13 mouse cellular contexts compared by ENCODE assay signal in the genomic region with DNA sequence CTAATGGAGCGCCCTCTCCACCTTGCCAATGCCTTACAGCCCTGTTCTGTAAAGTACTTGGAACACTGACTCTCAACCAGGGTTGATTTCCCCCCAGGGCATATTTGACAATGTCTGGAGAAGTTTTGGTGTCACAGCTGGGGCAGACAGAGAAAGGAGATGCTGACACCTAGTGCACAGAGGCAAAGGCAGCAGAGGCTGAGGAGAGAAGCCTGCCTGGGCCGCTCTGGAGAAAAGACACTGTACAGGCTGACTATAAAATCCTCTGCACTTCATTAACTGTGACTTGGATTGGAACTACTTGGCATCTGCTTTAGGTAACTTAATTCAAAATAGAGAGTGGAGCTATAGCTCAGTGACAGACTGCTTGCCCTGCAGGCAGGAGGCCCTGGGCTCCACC. TPM values are rescaled to one million over a fixed set of nuclear protein-coding genes. Genes with fewer than 3 reads are reported as not detected.
DNase-seq lines count a peak whose midpoint lies in the region; ATAC-seq and TF ChIP-seq lines count a peak whose summit lies in the region.
"Had no signal": no experiment of that assay in that cellular context is flagged by ENCODE, and none has a peak within 500 bp of the region (broad histone marks: within the 10 kb centered on the region; RNA-seq: fewer than 3 reads in every experiment).

No protein-coding gene starts in this region.

- DNase-seq in retina, postnatal 1 day: peak; percentile 23
- DNase-seq in retina, embryonic 14.5 days (ENCODE audit: low spot score): no peak
- peak; percentile 18 for DNase-seq in testis, postnatal 14 days (ENCODE audit: low spot score)
- DNase-seq in hindbrain, embryonic 14.5 days (ENCODE audit: low spot score): no peak
- DNase-seq: cerebellum, adult 18-20 months; left cerebral cortex, postnatal 4 days; right cerebral cortex, postnatal 4 days had no signal

- no peak overlapping the region for H3K4me3 ChIP-seq in intestine, postnatal 0 days (ENCODE audit: low read depth, low read length)
- no peak overlapping the region for H3K4me3 ChIP-seq in intestine, embryonic 16.5 days (ENCODE audit: low read length)
- H3K4me3 ChIP-seq in embryonic facial prominence, embryonic 15.5 days (replicated peaks): no peak overlapping the region
- H3K4me3 ChIP-seq in hindbrain, embryonic 14.5 days (replicated peaks; ENCODE audit: low read length): no peak overlapping the region
- H3K4me3 ChIP-seq in forebrain, embryonic 13.5 days: no peak overlapping the region
- H3K4me3 ChIP-seq: myocyte had no signal

- no peaks in the 10 kb centered on the region for H3K27me3 ChIP-seq in intestine, postnatal 0 days (replicated peaks; ENCODE audit: control insufficient read depth, insufficient read depth, low read length)
- H3K27me3 ChIP-seq in intestine, embryonic 16.5 days (replicated peaks; ENCODE audit: control insufficient read depth, insufficient read depth, low read length): no peaks in the 10 kb centered on the region
- H3K27me3 ChIP-seq in embryonic facial prominence, embryonic 15.5 days: no peaks in the 10 kb centered on the region
- no peaks in the 10 kb centered on the region for H3K27me3 ChIP-seq in hindbrain, embryonic 14.5 days (ENCODE audit: control insufficient read depth, insufficient read depth, low read length)
- H3K27me3 ChIP-seq in forebrain, embryonic 13.5 days: no peaks in the 10 kb centered on the region

- peak; percentile 61 for TF ChIP-seq CTCF in intestine, postnatal 0 days (IDR thresholded peaks at IDR 0.05; ENCODE audit: low read depth)

- ATAC-seq in intestine, postnatal 0 days: no peak
- ATAC-seq in intestine, embryonic 16.5 days: no peak
- ATAC-seq in embryonic facial prominence, embryonic 15.5 days (ENCODE audit: insufficient number of reproducible peaks, low FRiP score, low TSS enrichment, low read depth): peak; percentile 57
- ATAC-seq in hindbrain, embryonic 14.5 days (ENCODE audit: low FRiP score): no peak
- ATAC-seq in forebrain, embryonic 13.5 days: no peak
- ATAC-seq: hindbrain, embryonic 16.5 days had no signal

- H3K9me3 ChIP-seq in intestine, postnatal 0 days (ENCODE audit: control insufficient read depth): no peaks in the 10 kb centered on the region
- no peaks in the 10 kb centered on the region for H3K9me3 ChIP-seq in intestine, embryonic 16.5 days (ENCODE audit: control insufficient read depth, low read length)
- H3K9me3 ChIP-seq in embryonic facial prominence, embryonic 15.5 days (replicated peaks): no peaks in the 10 kb centered on the region
- H3K9me3 ChIP-seq in hindbrain, embryonic 14.5 days (ENCODE audit: control insufficient read depth, low read length): no peaks in the 10 kb centered on the region
- H3K9me3 ChIP-seq in forebrain, embryonic 13.5 days (replicated peaks): no peaks in the 10 kb centered on the region

- 93% methylated on average over 2 of the region's 2 CpGs for WGBS in intestine, postnatal 0 days
- WGBS in intestine, embryonic 16.5 days: 99% methylated on average over 2 of the region's 2 CpGs
- WGBS in embryonic facial prominence, embryonic 15.5 days: 71% methylated on average over 2 of the region's 2 CpGs
- WGBS in hindbrain, embryonic 14.5 days: 87% methylated on average over 2 of the region's 2 CpGs
- WGBS in forebrain, embryonic 13.5 days: 92% methylated on average over 2 of the region's 2 CpGs

- H3K36me3 ChIP-seq in intestine, postnatal 0 days (ENCODE audit: control insufficient read depth, insufficient read depth): peaks cover 34% of the 10 kb centered on the region
- H3K36me3 ChIP-seq in intestine, embryonic 16.5 days (ENCODE audit: control insufficient read depth, insufficient read depth, low read length): peaks cover 7% of the 10 kb centered on the region
- peaks cover 42% of the 10 kb centered on the region for H3K36me3 ChIP-seq in embryonic facial prominence, embryonic 15.5 days
- peaks cover 70% of the 10 kb centered on the region for H3K36me3 ChIP-seq in hindbrain, embryonic 14.5 days (replicated peaks; ENCODE audit: control insufficient read depth, insufficient read depth)
- H3K36me3 ChIP-seq in forebrain, embryonic 13.5 days (ENCODE audit: poor library complexity, severe bottlenecking): peaks cover 70% of the 10 kb centered on the region

- H3K4me1 ChIP-seq in intestine, postnatal 0 days (replicated peaks; ENCODE audit: control insufficient read depth, insufficient read depth, low read length): no peaks in the 10 kb centered on the region
- no peaks in the 10 kb centered on the region for H3K4me1 ChIP-seq in intestine, embryonic 16.5 days (ENCODE audit: control insufficient read depth, insufficient read depth, low read length)
- H3K4me1 ChIP-seq in embryonic facial prominence, embryonic 15.5 days: no peaks in the 10 kb centered on the region
- H3K4me1 ChIP-seq in hindbrain, embryonic 14.5 days (replicated peaks; ENCODE audit: control insufficient read depth, insufficient read depth, low read length): no peaks in the 10 kb centered on the region
- no peaks in the 10 kb centered on the region for H3K4me1 ChIP-seq in forebrain, embryonic 13.5 days

- H3K4me2 ChIP-seq in intestine, postnatal 0 days (replicated peaks; ENCODE audit: low read depth): no peak overlapping the region
- no peak overlapping the region for H3K4me2 ChIP-seq in intestine, embryonic 16.5 days (ENCODE audit: low read depth, low read length)
- no peak overlapping the region for H3K4me2 ChIP-seq in embryonic facial prominence, embryonic 15.5 days (replicated peaks)
- no peak overlapping the region for H3K4me2 ChIP-seq in hindbrain, embryonic 14.5 days (replicated peaks)
- H3K4me2 ChIP-seq in forebrain, embryonic 13.5 days: no peak overlapping the region

- H3K9ac ChIP-seq in intestine, postnatal 0 days (ENCODE audit: low read depth, low read length): no peak overlapping the region
- no peak overlapping the region for H3K9ac ChIP-seq in intestine, embryonic 16.5 days (ENCODE audit: low read depth, low read length)
- no peak overlapping the region for H3K9ac ChIP-seq in embryonic facial prominence, embryonic 15.5 days
- no peak overlapping the region for H3K9ac ChIP-seq in hindbrain, embryonic 14.5 days
- H3K9ac ChIP-seq in forebrain, embryonic 13.5 days: no peak overlapping the region

- no peak overlapping the region for H3K27ac ChIP-seq in intestine, postnatal 0 days (ENCODE audit: low read depth, low read length)
- no peak overlapping the region for H3K27ac ChIP-seq in intestine, embryonic 16.5 days (ENCODE audit: low read length)
- H3K27ac ChIP-seq in embryonic facial prominence, embryonic 15.5 days (replicated peaks): no peak overlapping the region
- H3K27ac ChIP-seq in hindbrain, embryonic 14.5 days: no peak overlapping the region
- H3K27ac ChIP-seq in forebrain, embryonic 13.5 days: no peak overlapping the region; the same call in 1 of the 2 replicates

RNA-seq across cellular contexts. Expression of gene Tmem200b, which starts 47.3 kb away (rescaled TPM):
- polyA plus RNA-seq in intestine, postnatal 0 days (2015; fragmentation: Nextera tagmentation; extraction: Ambion mirVana): 1.3 and 1.7 TPM in 2 replicates
- polyA plus RNA-seq in intestine, embryonic 16.5 days (2015; fragmentation: Nextera tagmentation; extraction: Ambion mirVana): 0.18 and 0.20 TPM in 2 replicates
- 6.0 and 6.7 TPM in 2 replicates for polyA plus RNA-seq in embryonic facial prominence, embryonic 15.5 days (2015; fragmentation: Nextera tagmentation; extraction: Ambion mirVana)
- 0.19 and 0.20 TPM in 2 replicates for polyA plus RNA-seq in hindbrain, embryonic 14.5 days (2014; fragmentation: Nextera tagmentation; extraction: Ambion mirVana)
- polyA plus RNA-seq in forebrain, embryonic 13.5 days (2015; fragmentation: Nextera tagmentation; extraction: Ambion mirVana): not detected in 2 replicates
- polyA plus RNA-seq: hindbrain, embryonic 16.5 days had no signal

Comparison
In these comparisons a context has a peak if more than half of its experiments do, and no peak if none do; other contexts are left out.
1. DNase-seq: peak in retina, postnatal 1 day (single experiment) and testis, postnatal 14 days (single experiment); none in retina, embryonic 14.5 days (single experiment) and hindbrain, embryonic 14.5 days (single experiment).